Comparison of ENCODE assay signal across 8 mouse cellular contexts in genomic region chr5:93266883-93267704, GRCm38 (mm10). TPM values are rescaled to one million over a fixed set of nuclear protein-coding genes. Genes with fewer than 3 reads are reported as not detected.
DNase-seq lines count a peak whose midpoint lies in the region; ATAC-seq lines count a peak whose summit lies in the region.

Ccng2 (plus strand) TSS chr5:93267257.

- no peaks in the 10 kb centered on the region for H3K9me3 ChIP-seq in lung, embryonic 16.5 days (ENCODE audit: control insufficient read depth, low read length)

- peak; percentile 99 for DNase-seq in MEL-GATA-1-ER (ENCODE audit: extremely low read depth, low read depth)
- DNase-seq in cerebellum, adult 8-10 months, result peak; percentile 97
- DNase-seq in forelimb bud, embryonic 11.5 days (ENCODE audit: low read depth, low spot score), result peak; percentile 98
- DNase-seq in layer of hippocampus, adult 9-10 months (ENCODE audit: low spot score), result peak; percentile 97
- DNase-seq in ovary, postnatal 10 days (ENCODE audit: low spot score), result peak; percentile 90
- DNase-seq in thymus, postnatal 10 days (ENCODE audit: low spot score in 2 of 2), result peak; percentile 97 to 98

- H3K27ac ChIP-seq in lung, embryonic 16.5 days (ENCODE audit: low read length), result peak within 1 kb of the TSS; percentile 96

- H3K4me2 ChIP-seq in lung, embryonic 16.5 days (ENCODE audit: low read depth, low read length), result peak within 1 kb of the TSS; percentile 75

- ATAC-seq in hematopoietic stem cell, adult 5-6 weeks (replicated peaks in 1 of 2; ENCODE audit: insufficient read depth in 1 of 2, low FRiP score in 2 of 2, low TSS enrichment in 1 of 2, low read depth in 1 of 2, poor library complexity in 2 of 2, severe bottlenecking in 2 of 2), result peak; percentile 83
- peak; percentile 95 for ATAC-seq in lung, embryonic 16.5 days (ENCODE audit: low read depth)

- H3K36me3 ChIP-seq in lung, embryonic 16.5 days (ENCODE audit: control insufficient read depth, insufficient read depth, low read length), result peaks cover 17% of the 10 kb centered on the region

- H3K4me3 ChIP-seq in lung, embryonic 16.5 days (ENCODE audit: low read length), result peak within 1 kb of the TSS; percentile 88

- H3K4me1 ChIP-seq in lung, embryonic 16.5 days (replicated peaks; ENCODE audit: control insufficient read depth, insufficient read depth, low read length), result peaks cover 24% of the 10 kb centered on the region

- H3K9ac ChIP-seq in lung, embryonic 16.5 days (ENCODE audit: low read length), result peak within 1 kb of the TSS; percentile 96

- no peaks in the 10 kb centered on the region for H3K27me3 ChIP-seq in lung, embryonic 16.5 days (ENCODE audit: control insufficient read depth, insufficient read depth, low read depth, low read length)

- WGBS in lung, embryonic 16.5 days, result 0% methylated on average over 54 of the region's 54 CpGs

RNA-seq across cellular contexts. Expression of gene Ccng2, which starts in this region (rescaled TPM):
- total RNA-seq in hematopoietic stem cell, adult 5-6 weeks (2017), result 79.9 and 108 TPM in 2 replicates
- polyA plus RNA-seq in lung, embryonic 16.5 days (2015; fragmentation: Nextera tagmentation; extraction: Ambion mirVana), result 60.1 and 65.6 TPM in 2 replicates

Comparison
In these comparisons a context has a peak if more than half of its experiments do, and no peak if none do; other contexts are left out.
1. Peak in every context shown above with its lines: DNase-seq, ATAC-seq, H3K4me3 ChIP-seq and H3K27ac ChIP-seq.